Comparison of ENCODE assay signal across 7 mouse cellular contexts in genomic region chr16:22655812-22656211, GRCm38 (mm10). TPM values are rescaled to one million over a fixed set of nuclear protein-coding genes. Genes with fewer than 3 reads are reported as not detected.
DNase-seq lines count a peak whose midpoint lies in the region; ATAC-seq and TF ChIP-seq lines count a peak whose summit lies in the region.

No protein-coding gene starts in this region.

- TF ChIP-seq CTCF in lung, postnatal 0 days (IDR thresholded peaks at IDR 0.05) = no peak

- WGBS in lung, postnatal 0 days = 7% methylated on average over 11 of the region's 11 CpGs
- 8% methylated on average over 10 of the region's 11 CpGs for WGBS in embryonic facial prominence, embryonic 14.5 days
- WGBS in liver, embryonic 15.5 days (ENCODE audit: insufficient replicate concordance) = 9% methylated on average over 11 of the region's 11 CpGs

- TF ChIP-seq EP300 in lung, postnatal 0 days (IDR thresholded peaks at IDR 0.05) = no peak

- peaks cover 3% of the 10 kb centered on the region; the same call in 1 of the 2 replicates for H3K4me1 ChIP-seq in lung, postnatal 0 days (ENCODE audit: insufficient read depth, low read depth, low read length)
- H3K4me1 ChIP-seq in embryonic facial prominence, embryonic 14.5 days (ENCODE audit: control insufficient read depth, insufficient read depth, low read length) = peaks cover 5% of the 10 kb centered on the region; the same call in 1 of the 2 replicates
- peaks cover 5% of the 10 kb centered on the region; the same call in 1 of the 2 replicates for H3K4me1 ChIP-seq in liver, embryonic 15.5 days (replicated peaks)

- H3K4me3 ChIP-seq in lung, postnatal 0 days (ENCODE audit: low read depth, low read length) = 0 out of 2 replicates have a peak overlapping the region, but pooled peaks have one; percentile 37
- 0 out of 2 replicates have a peak overlapping the region, but pooled peaks have one; percentile 46 for H3K4me3 ChIP-seq in embryonic facial prominence, embryonic 14.5 days (ENCODE audit: low read depth, low read length)
- peak overlapping the region; percentile 44 for H3K4me3 ChIP-seq in liver, embryonic 15.5 days (replicated peaks)

- H3K27ac ChIP-seq in lung, postnatal 0 days (ENCODE audit: low read length) = no peak overlapping the region
- H3K27ac ChIP-seq in embryonic facial prominence, embryonic 14.5 days (replicated peaks; ENCODE audit: low read depth, low read length) = no peak overlapping the region
- H3K27ac ChIP-seq in liver, embryonic 15.5 days (replicated peaks) = peak overlapping the region; percentile 55; the same call in 1 of the 2 replicates

- H3K4me2 ChIP-seq in lung, postnatal 0 days (replicated peaks; ENCODE audit: low read depth, low read length) = peak overlapping the region; percentile 19; the same call in 1 of the 2 replicates
- peak overlapping the region; percentile 85 for H3K4me2 ChIP-seq in embryonic facial prominence, embryonic 14.5 days (ENCODE audit: low read depth, low read length)
- peak overlapping the region; percentile 59 for H3K4me2 ChIP-seq in liver, embryonic 15.5 days

- no peaks in the 10 kb centered on the region for H3K9me3 ChIP-seq in lung, postnatal 0 days (ENCODE audit: low read length)
- no peaks in the 10 kb centered on the region for H3K9me3 ChIP-seq in embryonic facial prominence, embryonic 14.5 days (ENCODE audit: control insufficient read depth, low read length)
- H3K9me3 ChIP-seq in liver, embryonic 15.5 days (replicated peaks) = no peaks in the 10 kb centered on the region

- peaks cover 19% of the 10 kb centered on the region for H3K27me3 ChIP-seq in lung, postnatal 0 days (replicated peaks; ENCODE audit: insufficient read depth, low read length)
- H3K27me3 ChIP-seq in embryonic facial prominence, embryonic 14.5 days (replicated peaks; ENCODE audit: control insufficient read depth, insufficient read depth, low read length) = peaks cover 45% of the 10 kb centered on the region
- H3K27me3 ChIP-seq in liver, embryonic 15.5 days = peaks cover 31% of the 10 kb centered on the region

- no peak overlapping the region for H3K9ac ChIP-seq in lung, postnatal 0 days (replicated peaks; ENCODE audit: low read depth)
- no peak overlapping the region for H3K9ac ChIP-seq in embryonic facial prominence, embryonic 14.5 days (ENCODE audit: low read depth, low read length)
- no peak overlapping the region for H3K9ac ChIP-seq in liver, embryonic 15.5 days

- DNase-seq in lung, postnatal 0 days (ENCODE audit: low spot score) = no peak
- DNase-seq in lung, postnatal 25 days (ENCODE audit: low spot score) = no peak
- DNase-seq in embryonic facial prominence, embryonic 14.5 days (ENCODE audit: low spot score) = no peak
- DNase-seq in thymus, postnatal 25 days = peak; percentile 27
- DNase-seq in urinary bladder, postnatal 25 days (ENCODE audit: low spot score) = no peak
- DNase-seq in adrenal gland, postnatal 36 days = no peak

- ATAC-seq in lung, postnatal 0 days = no peak
- ATAC-seq in embryonic facial prominence, embryonic 14.5 days (ENCODE audit: low read depth) = no peak
- no peak for ATAC-seq in liver, embryonic 15.5 days (ENCODE audit: insufficient read depth)

- H3K36me3 ChIP-seq in lung, postnatal 0 days (ENCODE audit: insufficient read depth, low read length) = no peaks in the 10 kb centered on the region
- no peaks in the 10 kb centered on the region for H3K36me3 ChIP-seq in embryonic facial prominence, embryonic 14.5 days (ENCODE audit: control insufficient read depth, insufficient read depth, low read length)
- no peaks in the 10 kb centered on the region for H3K36me3 ChIP-seq in liver, embryonic 15.5 days (replicated peaks)

RNA-seq across cellular contexts. Expression of gene Dgkg, which starts 1.2 kb away (rescaled TPM):
- 0.96 and 1.2 TPM in 2 replicates for polyA plus RNA-seq in lung, postnatal 0 days (2015; fragmentation: Nextera tagmentation; extraction: Ambion mirVana)
- polyA plus RNA-seq in embryonic facial prominence, embryonic 14.5 days (2014; fragmentation: Nextera tagmentation; extraction: Ambion mirVana) = 0.51 and 1.4 TPM in 2 replicates
- 1.3 and 1.4 TPM in 2 replicates for polyA plus RNA-seq in liver, embryonic 15.5 days (2015; fragmentation: Nextera tagmentation; extraction: Ambion mirVana)
- total RNA-seq in adrenal gland, postnatal 36 days (2021) = 1 to 10 TPM; 2.2 to 2.9 TPM

Comparison
In these comparisons a context has a peak if more than half of its experiments do, and no peak if none do; other contexts are left out.
1. H3K4me2 ChIP-seq: peak in every context shown above with its lines; median percentile 85 in embryonic facial prominence, embryonic 14.5 days; 59 in liver, embryonic 15.5 days; 19 in lung, postnatal 0 days.